Mouse (Mus musculus) CD8-positive naive resting alpha-beta T cell, adult 2 months (primary cell): ENCODE results near the gene Rtn4rl1.
A peak's percentile ranks its signal among the peaks of the same experiment; 100 is the strongest.
"Not testable (repeated sequence)": the region's sequence is repeated elsewhere in the genome, so short reads cannot be mapped to it uniquely, and the experiment has no call there.

ENCODE experiments used
- DNase-seq, 2 experiments: peaks; one replicate each; pipeline ENCODE4 v3.0.0; 2022; ENCODE audit warnings: low read depth in 2 of 2, low spot score in 2 of 2

Rtn4rl1 gene

DNA sequence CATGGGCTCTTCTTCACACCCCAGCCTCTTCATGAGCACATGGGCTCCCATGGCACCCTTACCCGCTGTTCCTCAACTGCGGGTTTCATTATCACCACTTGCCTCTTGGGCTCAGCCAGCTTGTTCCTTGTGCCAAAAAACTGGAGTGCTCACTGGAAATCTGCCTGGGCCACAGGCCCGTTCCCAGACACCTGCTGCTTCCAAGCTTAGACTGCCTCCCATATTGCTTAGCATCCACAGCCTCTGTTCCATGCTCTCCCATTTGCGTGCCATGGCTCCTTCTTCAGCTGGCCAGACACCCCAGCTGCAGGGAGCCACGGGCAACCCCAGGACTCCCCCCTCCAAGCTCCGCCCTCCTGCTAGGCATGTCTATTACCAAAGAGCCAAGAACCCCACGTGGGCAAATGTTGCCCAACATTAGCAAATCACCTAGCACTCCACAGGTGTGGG lies 77.4 kb downstream of the Rtn4rl1 start:
- no peak for DNase-seq

DNA sequence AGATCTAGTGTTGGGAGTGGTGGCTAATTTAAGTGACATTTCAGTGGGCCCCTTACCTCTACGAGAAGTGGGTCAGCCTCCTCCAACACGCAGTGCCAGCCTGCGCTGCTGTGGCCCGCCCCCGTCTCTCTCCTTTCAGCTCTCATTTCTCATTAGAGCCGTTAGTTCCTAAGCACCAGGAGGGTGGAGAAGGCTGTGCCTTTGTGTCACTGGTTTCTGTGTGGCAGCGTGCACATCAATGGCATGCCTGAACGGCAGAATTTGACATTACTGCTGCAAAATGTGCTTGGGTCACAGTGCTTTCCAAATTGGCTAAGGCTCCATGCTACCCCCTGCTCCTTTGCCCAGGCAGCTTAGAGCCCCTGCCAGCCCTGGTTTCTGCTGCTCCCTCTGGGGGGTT lies 79.9 kb downstream of the Rtn4rl1 start:
- no peak for DNase-seq

DNA sequence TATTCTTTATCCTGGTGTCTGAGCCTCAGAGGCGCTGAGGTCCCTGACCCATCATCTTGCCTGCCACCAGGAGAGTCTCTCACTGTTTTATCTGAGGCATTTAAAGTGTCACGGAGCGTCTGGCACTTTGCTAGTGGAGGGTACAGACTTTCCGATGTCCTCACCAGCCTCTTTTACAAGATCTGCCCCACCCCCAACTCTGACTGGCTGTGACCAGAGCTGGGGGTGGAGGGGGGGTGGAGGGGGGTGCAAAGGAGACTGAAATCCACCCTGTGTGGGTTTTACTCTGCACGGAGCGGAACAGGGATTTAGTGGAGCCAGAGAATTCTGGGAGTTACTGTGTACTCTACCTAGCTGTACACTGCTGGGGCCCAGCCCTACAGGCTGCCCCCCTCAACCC lies 81.5 kb downstream of the Rtn4rl1 start:
- DNase-seq = no peak

DNA sequence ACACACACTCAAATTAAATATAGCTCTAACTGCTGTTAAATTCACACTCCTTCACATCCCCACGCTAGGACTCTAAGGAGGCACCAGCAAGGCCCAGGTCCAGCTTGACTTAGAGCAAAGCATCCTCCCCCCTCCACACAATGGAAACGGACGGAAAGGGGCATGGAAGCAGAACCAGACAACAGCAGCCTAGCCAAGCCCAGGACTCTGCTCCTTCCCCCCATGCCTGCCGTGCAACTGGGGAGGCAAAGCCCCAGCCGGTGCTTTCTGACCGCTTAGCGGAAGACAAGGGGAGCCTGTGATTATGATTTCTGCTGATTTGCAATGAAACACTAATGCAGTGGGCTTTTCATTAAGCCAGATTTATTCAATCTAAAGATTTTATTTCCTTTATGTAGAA lies 84.5 kb downstream of the Rtn4rl1 start:
- DNase-seq = no peak

DNA sequence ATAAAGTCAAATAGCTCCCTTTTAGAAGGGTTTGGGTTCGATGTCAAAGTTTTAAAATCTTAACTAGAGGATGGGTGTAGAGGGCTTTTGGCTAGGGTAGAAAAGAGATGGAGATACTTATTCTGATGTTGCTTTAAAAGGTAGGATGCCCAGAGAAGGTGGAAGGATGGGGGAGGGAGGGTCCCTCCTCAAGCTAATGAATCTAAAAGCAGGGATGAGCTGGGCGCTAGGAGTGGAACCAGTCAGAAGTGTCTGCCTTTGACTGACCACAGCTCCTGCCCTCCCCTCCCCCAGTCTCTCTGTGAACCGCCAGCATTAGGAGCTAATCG lies 85.4 kb downstream of the Rtn4rl1 start:
- no peak for DNase-seq

DNA sequence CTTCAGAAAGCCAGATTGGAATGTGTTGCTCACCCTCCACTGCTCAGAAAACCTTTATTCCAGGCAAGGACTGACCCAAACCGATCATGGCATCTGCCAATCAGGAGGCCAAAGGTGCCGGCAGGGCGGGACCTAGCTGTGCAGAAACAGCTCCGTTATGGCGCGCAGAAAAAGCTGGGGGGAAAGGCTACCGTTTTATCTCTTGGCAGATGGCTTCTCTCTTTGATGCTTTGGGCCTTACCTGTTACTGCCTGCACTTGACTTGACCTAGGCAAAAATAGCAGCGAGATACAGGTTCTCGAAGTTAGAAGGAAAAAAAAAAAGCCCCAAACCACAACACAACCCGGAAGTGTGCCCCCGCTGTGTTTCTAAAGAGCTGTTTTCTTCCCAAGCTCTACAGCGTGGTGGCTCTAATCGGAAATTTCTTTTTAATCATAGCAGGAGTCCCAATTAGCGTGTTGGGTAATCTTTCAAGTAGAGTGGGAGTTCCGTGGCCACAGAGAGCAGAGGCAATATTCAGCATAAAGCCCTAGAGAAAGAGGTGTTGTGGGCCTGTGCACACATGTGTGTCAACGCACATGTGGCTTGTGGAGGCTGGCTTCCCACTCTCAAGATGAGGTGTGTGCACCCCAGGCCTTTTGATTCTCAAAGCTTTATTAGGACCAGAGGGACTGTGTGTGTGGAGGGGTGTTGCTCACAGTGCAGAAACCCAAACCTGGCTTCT lies 85.9 kb downstream of the Rtn4rl1 start:
- peak in 1 of 2 experiments; percentile 34 for DNase-seq

DNA sequence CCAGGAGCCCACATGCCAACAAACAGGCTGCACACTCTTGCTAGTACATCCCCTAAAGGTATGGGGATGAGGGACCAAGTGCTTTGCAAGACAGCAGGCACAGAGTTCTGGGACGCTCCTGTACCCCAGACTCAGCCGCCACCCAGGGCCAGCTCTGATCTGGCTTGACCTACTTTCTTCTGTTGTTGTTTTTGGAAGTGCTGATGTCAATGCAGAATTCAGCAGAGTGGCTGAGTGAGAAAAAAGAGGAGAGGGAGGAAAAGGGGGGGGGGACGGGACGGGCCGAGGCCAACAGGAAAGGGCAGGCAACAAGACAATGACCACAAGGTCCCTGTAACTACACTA lies 86.5 kb downstream of the Rtn4rl1 start:
- no peak for DNase-seq

DNA sequence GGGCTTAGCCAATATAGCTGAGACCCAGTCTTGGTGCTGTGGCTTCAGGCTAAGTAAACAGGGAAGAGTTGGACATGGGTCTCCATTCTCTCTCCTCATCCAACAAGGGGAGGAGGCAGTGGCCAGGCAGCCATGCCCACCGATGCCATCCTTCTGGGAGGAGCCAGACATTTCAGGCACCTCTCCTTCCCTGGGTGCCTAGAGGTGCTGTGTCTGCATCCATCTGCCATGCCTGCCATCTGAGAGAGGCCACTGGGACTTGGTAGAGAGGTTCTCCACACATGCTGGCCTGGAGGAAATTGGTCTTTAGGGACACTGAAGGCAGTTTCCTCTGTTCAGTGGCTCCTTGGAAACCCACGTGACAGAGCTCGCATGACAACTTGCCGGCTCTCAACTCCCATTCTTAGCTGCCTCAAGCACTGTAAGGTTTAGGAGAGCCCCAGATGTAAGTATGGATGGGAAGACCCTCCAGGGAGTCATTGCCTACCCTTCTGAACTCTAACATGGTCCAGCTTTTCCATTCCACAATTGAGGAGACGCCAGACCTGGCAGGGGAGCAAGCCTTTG lies 86.9 kb downstream of the Rtn4rl1 start:
- DNase-seq = no peak

DNA sequence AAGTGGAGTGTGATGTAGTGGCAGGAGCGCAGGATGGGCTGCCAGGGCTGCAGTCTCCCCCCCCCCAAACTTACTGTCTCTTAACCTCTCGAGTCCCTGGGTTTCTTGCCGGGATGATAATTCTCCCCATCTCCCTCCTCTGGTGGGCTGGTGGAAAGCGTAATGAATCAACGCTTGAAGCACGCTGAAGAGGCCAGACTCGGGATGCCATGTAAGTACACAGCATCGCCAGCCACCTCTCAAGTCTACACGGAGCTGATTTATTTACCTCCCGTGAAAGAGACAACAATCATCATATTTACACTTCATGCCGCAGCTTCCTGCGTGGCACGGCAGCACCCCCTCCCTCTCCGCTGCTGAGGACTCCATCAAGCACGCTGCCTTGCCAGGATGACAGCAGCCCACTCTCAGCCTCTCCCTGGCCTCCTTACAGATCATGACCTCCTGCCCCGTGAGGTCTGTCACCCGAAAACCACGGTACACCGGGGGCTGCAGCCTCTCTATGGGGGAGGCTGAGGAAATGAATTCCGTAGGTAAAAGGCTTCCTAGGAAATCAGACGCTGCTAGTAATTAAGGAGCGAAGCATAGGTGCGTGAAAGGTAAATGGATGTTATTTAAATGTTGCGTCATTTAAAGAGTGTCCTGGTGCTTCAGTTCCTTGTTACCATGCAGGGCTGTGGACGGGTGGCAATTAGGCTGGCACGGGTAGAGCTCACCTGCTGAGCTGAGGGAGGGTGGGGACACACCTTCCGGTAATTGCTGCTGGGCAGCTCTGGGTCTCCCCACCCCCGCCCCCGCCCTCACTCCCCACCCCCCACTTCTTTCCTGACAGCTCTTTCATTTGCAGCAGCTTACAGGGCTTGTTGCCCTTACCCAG lies 88.0 kb downstream of the Rtn4rl1 start:
- DNase-seq = no peak

DNA sequence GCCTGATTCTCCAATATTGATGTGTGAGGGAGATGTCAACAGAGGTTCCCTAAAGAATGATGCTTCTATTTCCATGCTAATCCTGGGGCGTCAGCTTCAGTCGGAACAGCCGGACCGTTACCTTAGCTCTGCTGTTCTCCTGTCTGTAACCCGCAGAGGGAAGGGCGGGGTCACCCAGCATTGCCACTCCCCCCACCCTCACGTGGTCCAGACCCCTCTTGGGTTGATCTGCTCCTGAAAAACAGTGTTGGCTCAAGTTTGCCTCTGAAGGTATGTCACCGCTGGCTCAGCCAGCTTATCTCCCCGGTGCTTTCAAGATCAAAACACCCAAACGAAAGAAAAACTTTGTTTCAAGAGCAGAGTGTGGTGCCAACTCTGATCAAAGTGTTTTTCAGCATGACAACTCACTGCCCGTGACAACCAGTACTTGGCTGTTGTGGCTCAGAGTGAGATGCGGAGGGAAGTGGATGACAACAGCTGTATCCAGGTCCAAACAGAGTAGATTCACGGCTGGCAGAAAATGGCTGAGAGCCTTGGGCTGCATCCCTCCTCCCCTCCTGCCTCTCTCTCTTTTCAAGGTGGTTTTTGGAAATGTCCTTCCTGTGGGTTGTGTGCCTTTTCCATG lies 89.0 kb downstream of the Rtn4rl1 start:
- DNase-seq = peak; percentile 76 to 84

DNA sequence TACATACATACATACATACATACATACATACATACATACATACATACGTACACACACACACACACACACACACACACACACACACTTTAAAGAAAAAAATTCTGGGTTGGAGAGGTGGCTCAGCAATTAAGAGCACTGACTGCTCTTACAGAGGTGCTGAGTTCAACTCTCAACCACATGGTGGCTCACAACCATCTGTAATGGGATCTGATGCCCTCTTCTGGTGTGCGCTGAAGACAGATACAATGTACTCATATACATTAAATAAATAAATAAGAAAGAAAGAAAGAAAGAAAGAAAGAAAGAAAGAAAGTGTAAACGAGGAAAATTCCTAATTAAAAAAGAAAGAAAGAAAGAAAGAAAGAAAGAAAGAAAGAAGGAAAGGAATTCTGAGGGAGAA lies 90.2 kb downstream of the Rtn4rl1 start:
- DNase-seq = not testable (repeated sequence)

DNA sequence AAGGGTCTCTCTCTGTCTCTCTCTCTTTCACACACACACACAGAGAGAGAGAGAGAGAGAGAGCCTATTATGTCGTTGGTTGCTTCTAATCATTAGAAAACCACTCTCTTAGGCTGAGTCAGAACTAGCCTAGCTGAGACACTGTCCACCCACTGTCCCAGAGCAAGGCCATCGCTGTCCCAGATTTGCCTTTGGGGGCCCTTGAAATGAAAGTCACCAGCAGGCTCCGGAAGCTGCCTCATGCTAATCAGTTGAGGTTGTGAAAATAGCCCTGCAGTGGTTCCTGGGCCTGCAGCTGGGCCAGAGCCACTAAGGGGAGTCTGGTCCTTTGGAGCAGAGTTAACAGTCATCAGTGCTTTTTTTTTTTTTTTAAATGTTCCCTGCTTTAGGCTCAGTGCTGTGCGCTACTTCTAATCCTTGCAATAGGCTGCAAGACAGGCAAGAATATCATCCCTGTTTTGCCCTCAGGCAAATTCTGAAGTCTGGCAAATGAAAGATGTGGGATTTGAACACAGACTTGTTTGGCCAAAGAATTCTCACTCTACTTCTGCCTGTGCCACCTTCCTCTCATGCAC lies 92.4 kb downstream of the Rtn4rl1 start:
- no peak for DNase-seq

DNA sequence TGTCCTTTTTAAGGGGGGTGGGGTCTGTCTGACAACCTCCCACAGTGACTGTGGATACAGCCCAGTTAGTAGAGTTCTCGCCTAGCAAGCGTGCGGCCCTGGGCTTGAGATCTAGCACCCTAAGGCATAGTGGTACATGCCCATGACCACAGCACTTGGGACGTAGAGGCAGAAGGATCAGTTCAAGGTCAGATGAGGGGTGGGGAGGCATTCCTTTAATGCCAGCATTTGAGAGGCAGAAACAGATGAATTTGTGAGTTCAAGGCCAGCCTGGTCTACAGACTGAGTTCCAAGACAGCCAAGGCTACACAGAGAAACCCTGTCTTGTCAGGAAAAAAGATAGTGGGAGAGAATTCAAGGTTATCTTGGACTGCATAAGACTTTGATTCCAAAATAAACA lies 93.3 kb downstream of the Rtn4rl1 start:
- no peak for DNase-seq

DNA sequence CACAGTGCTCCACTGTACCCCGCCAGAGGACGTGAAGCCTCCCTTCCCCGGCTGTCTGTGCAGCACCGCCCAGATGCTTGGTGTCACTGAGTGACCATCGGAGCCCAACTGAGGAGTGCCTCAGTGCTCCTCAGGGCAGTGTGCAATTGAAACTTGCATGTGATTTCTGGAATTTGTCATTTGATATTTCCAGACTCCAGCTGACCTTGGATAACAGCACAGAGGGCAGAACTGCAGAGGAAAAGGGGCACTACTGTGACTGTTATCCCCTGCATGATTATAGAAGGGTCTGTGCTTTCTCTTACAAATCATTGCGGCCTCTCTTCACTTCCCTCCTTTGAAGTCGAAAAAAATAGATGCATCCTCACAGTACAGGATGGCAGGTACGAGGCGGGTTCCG lies 94.4 kb downstream of the Rtn4rl1 start:
- DNase-seq = no peak

DNA sequence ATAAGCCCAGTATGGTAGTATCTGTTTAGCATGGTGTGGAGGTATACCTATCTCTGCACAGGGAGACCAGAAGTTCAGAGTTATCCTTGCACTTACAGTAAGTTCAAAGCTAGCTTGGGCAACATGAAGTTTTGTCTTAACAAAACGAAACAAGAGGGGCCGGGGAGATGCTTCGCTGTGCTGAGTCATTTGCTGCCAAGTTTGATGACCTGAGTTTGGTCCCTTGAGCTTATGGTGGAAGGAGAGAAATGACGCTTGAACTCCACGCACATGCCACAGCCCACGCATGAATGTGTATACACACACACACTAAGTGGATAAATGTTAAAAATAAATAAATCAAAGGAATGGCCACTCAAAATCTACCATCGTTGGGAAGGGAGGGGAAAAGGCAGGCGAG lies 94.9 kb downstream of the Rtn4rl1 start:
- DNase-seq = no peak

DNA sequence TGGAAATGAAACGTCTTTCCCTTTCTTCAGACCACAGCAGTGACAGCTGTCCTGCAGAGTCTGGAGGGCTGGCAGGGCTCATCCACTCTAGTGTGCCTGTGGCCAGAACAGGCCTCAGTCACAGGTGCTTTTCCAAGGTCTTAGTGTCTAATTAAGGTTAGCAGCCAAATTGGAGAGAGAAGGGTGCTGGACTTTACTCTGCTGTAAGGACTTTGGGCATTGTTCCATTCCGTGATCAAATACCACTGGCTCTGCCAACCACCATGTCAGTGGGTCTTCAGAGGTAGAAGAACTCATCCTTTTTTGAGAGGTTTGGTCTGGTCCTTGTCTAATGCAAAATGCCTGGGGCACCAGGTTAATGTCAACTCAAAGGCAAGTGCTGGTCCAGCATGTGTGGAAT lies 95.5 kb downstream of the Rtn4rl1 start:
- DNase-seq = no peak

DNA sequence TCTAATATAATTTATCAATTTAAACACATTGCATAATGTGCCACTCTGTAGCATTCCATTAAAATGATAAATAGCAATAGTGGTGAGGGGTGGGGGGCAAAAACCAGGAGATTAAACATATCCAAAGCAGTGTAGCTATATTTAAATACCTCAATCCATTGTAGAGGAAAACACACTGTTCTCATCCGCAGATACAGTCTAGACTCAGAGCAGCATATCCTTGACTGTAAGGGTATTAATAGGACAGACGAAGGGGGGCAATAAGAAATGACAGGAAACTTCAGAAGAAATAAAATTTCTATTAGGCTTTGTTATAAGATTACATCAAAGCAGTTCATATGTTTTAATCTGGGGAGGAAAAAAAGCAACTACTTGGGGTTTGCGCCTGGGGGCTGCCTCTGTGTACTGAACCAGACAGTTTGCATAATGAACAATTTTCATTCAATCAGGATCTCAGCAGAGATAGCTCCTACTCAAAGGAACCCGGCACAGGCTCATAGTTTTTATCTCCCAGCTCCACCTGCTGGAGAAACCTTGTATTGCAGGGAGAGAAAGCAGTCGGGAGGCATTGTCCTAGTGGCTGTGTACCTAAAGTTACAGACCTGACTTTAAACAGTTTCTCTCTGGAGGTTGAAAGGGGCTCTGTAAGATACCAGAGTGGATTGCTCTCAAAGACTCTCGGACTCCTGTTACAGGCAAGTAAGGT lies 97.1 kb downstream of the Rtn4rl1 start:
- DNase-seq = peak; percentile 91 to 93

DNA sequence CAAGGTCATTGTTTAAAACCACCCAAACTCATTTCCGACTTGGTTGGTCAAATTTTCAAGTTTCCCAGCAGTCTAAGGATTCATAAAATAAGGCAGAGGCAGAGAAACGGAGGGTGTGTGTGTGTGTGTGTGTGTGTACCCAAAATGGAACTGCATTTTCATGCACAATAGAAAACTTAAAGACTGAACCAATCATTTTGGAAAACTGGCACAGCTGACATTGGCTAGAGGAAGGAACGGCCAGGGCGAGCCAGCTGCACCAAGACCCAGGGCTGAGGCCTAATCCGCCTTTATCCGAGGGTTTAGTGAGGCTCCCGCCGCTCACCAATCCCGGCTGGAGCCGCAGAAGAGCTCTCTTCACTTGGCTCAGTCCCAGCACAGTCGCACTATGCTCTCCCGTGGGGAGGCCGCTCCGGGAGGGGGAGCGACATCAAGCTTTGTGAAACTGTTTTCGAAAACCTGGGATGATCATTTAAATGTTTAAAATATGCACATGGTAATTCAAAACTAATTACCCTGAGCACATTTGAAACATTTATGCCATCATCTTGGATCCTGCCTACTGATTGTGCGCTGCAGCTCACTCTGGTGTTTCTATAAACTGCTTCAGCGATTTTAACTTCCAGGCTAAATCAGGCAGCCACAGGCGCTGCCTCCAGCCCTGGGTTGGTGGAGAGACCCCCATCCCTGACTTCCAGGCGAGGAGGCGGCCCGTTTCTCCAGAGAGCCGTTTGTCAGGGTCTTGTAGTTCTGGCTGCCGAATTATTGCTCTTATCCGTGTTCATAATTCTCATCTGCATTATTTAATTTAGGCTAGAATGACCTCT lies 98.0 kb downstream of the Rtn4rl1 start:
- no peak for DNase-seq

DNA sequence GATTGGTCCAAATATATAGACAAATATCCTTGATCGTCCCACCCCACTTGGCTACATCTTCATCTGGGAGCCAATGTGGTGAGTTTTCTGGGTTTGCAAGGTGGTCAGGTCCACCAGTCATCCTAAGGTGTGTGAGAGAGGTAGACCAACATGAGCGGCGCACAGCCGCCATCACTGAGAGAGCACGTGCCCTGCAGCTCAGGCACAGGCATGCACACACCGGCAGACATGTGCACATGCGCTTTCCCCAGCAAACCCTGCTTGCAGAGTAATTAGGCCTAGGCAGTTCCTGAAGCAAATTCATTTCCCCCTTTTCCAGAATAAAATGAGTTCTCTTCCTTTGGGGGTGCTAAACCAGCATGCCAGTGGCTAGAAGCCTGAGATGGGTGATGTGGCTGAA lies 98.7 kb downstream of the Rtn4rl1 start:
- DNase-seq = no peak

DNA sequence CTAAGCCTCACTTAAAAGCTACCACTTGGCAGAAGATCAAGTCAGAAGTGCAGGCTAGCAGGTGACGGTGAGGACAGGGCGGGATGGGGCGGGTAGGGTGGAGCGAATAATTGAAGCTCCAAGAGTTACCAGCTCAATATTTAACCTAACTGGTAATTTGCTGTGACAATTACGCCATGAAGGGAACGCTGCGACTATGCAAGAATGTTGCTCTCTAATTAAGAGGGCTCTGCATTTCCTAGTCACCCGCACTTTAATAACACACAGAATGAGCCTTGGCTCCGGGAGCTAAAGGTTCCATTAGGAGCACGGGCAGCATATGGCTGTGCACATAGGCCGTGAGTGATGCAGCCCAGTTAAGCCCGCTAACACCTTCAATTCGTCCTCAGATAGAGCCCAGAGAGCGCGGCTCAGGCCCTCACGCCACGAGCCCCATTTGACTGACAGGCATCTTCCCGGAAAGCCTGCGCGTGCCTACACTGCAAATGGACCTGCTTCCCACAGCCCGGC lies 100.3 kb downstream of the Rtn4rl1 start:
- no peak for DNase-seq
